Mouse (Mus musculus): ENCODE data around the gene Nvl.

DNA sequence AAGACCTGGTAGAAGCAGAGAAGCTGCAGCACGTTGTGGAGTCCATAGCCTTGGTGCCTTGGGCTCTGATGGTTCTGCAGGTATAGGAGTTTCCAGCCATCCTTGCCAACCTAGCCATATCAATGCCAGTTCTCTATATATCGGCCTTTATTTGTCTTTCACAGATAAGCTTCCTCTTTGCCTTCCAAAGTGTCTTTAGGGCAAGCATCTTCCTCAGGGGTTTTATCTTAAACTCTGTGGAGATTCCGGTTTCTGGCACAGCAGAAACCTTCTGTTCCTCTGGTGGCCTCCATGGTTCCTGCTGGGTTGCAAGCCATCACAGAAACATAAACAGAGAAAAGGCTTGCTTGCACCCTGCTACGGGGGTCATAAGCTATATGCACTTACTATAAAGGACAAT, 91.1 kb downstream of the Nvl start:
- TF ChIP-seq CTCF (IDR thresholded peaks at IDR 0.05; ENCODE audit: borderline replicate concordance, extremely low read depth, insufficient read depth, insufficient read length) = no peak
- no peak for TF ChIP-seq POLR2A (IDR thresholded peaks at IDR 0.05; ENCODE audit: borderline replicate concordance, extremely low read depth, insufficient read depth, insufficient read length, poor library complexity, severe bottlenecking)
